9 mouse cellular contexts compared by ENCODE assay signal in genomic region chr19:10413701-10414242, GRCm38 (mm10). TPM values are rescaled to one million over a fixed set of nuclear protein-coding genes. Genes with fewer than 3 reads are reported as not detected.
DNase-seq lines count a peak whose midpoint lies in the region; ATAC-seq lines count a peak whose summit lies in the region.
"Had no signal": no experiment of that assay in that cellular context is flagged by ENCODE, and none has a peak within 500 bp of the region (broad histone marks: within the 10 kb centered on the region; RNA-seq: fewer than 3 reads in every experiment).

No protein-coding gene starts in this region.

- ATAC-seq in forebrain, embryonic 15.5 days (replicated peaks): peak; percentile 90
- peak; percentile 83 for ATAC-seq in stomach, embryonic 16.5 days (ENCODE audit: insufficient read depth, low FRiP score)

- H3K9me3 ChIP-seq in forebrain, embryonic 15.5 days: no peaks in the 10 kb centered on the region
- H3K9me3 ChIP-seq in stomach, embryonic 16.5 days (replicated peaks; ENCODE audit: control insufficient read depth, low read length): no peaks in the 10 kb centered on the region

- intact Hi-C loops in gastrocnemius, postnatal 14 days (cut with DNase I; ENCODE audit: low total_unique reads): no loop called here

- peak overlapping the region; percentile 7; the same call in 1 of the 2 replicates for H3K9ac ChIP-seq in forebrain, embryonic 15.5 days (replicated peaks)
- no peak overlapping the region for H3K9ac ChIP-seq in stomach, embryonic 16.5 days (ENCODE audit: low read length)

- WGBS in forebrain, embryonic 15.5 days: under 1% methylated on average over 19 of the region's 19 CpGs
- 1% methylated on average over 19 of the region's 19 CpGs for WGBS in stomach, embryonic 16.5 days

- peak overlapping the region; percentile 77 for H3K27ac ChIP-seq in forebrain, embryonic 15.5 days (replicated peaks)
- H3K27ac ChIP-seq in stomach, embryonic 16.5 days (ENCODE audit: low read length): no peak overlapping the region

- H3K27me3 ChIP-seq in forebrain, embryonic 15.5 days: no peaks in the 10 kb centered on the region
- no peaks in the 10 kb centered on the region for H3K27me3 ChIP-seq in stomach, embryonic 16.5 days (ENCODE audit: control insufficient read depth, insufficient read depth, low read length)

- H3K4me1 ChIP-seq in forebrain, embryonic 15.5 days: peaks cover 26% of the 10 kb centered on the region
- H3K4me1 ChIP-seq in stomach, embryonic 16.5 days (ENCODE audit: control insufficient read depth, insufficient read depth, low read length): peaks cover 8% of the 10 kb centered on the region

- peak overlapping the region; percentile 55 for H3K4me2 ChIP-seq in forebrain, embryonic 15.5 days (replicated peaks)
- peak overlapping the region; percentile 51 for H3K4me2 ChIP-seq in stomach, embryonic 16.5 days (ENCODE audit: low read depth, low read length)

- DNase-seq in thymus, postnatal 0 days (ENCODE audit: low spot score): peak; percentile 17
- DNase-seq in thymus, postnatal 25 days: no peak
- peak; percentile 77 to 85 for DNase-seq in kidney, postnatal 4 days
- DNase-seq in spleen, adult 12 weeks (ENCODE audit: low spot score): no peak
- DNase-seq in gastrocnemius, postnatal 14 days: no peak
- no peak for DNase-seq in frontal cortex, postnatal 10 days (ENCODE audit: low spot score in 2 of 2)

- no peaks in the 10 kb centered on the region for H3K36me3 ChIP-seq in forebrain, embryonic 15.5 days
- no peaks in the 10 kb centered on the region for H3K36me3 ChIP-seq in stomach, embryonic 16.5 days (ENCODE audit: control insufficient read depth, insufficient read depth, low read length)

- H3K4me3 ChIP-seq in forebrain, embryonic 15.5 days: peak overlapping the region; percentile 40
- peak overlapping the region; percentile 31 for H3K4me3 ChIP-seq in stomach, embryonic 16.5 days (replicated peaks; ENCODE audit: low read length)
- H3K4me3 ChIP-seq: layer of hippocampus, adult 2 months had no signal

RNA-seq across cellular contexts. Expression of gene Syt7, which starts 24.9 kb away (rescaled TPM):
- polyA plus RNA-seq in thymus, postnatal 0 days (2015; fragmentation: Nextera tagmentation; extraction: Ambion mirVana): 0.23 and 0.60 TPM in 2 replicates
- polyA plus RNA-seq in forebrain, embryonic 15.5 days (2015; fragmentation: Nextera tagmentation; extraction: Ambion mirVana): 8.9 and 10.3 TPM in 2 replicates
- polyA plus RNA-seq in stomach, embryonic 16.5 days (2015; fragmentation: Nextera tagmentation; extraction: Ambion mirVana): 0.84 TPM in 2 replicates
- 1 to 10 TPM; 2.5 to 2.7 TPM for total RNA-seq in gastrocnemius, postnatal 14 days (2021)

RNA-seq across cellular contexts. Expression of gene Lrrc10b, which starts 43.5 kb away (rescaled TPM):
- 0.08 and 0.17 TPM in 2 replicates for polyA plus RNA-seq in thymus, postnatal 0 days (2015; fragmentation: Nextera tagmentation; extraction: Ambion mirVana)
- polyA plus RNA-seq in forebrain, embryonic 15.5 days (2015; fragmentation: Nextera tagmentation; extraction: Ambion mirVana): 0.40 and 1.1 TPM in 2 replicates
- 0.32 and 0.41 TPM in 2 replicates for polyA plus RNA-seq in stomach, embryonic 16.5 days (2015; fragmentation: Nextera tagmentation; extraction: Ambion mirVana)
- total RNA-seq in gastrocnemius, postnatal 14 days (2021): under 1 TPM; 0.35 to 0.49 TPM

Comparison
In these comparisons a context has a peak if more than half of its experiments do, and no peak if none do; other contexts are left out.
1. DNase-seq: peak in thymus, postnatal 0 days (single experiment) and kidney, postnatal 4 days (2 of 2); none in thymus, postnatal 25 days (single experiment), spleen, adult 12 weeks (single experiment), gastrocnemius, postnatal 14 days (single experiment) and frontal cortex, postnatal 10 days (0 of 2).